Mouse (Mus musculus) midbrain, embryonic 16.5 days (tissue): ENCODE data around the gene Dpm2. TPM values are rescaled to one million over a fixed set of nuclear protein-coding genes. Genes with fewer than 3 reads are reported as not detected.

Experiments used
- ATAC-seq: fragments of 200-750 bp; cut with Nextera tagmentation; 2 replicates; pipeline ENCODE4 v1.8.0; 2017; ENCODE audit warnings: moderate TSS enrichment
- H3K27ac ChIP-seq: fragments of 300-500 bp; sonication (generic); 2 replicates; pipeline ENCODE4 v1.5.1; 2014; ENCODE audit warnings: mild to moderate bottlenecking, low read length, mixed read lengths
- H3K27me3 ChIP-seq: fragments of 300-500 bp; sonication (generic); 2 replicates; pipeline ENCODE4 v1.6.1; 2014; ENCODE audit warnings: low read depth, low read length, mixed read lengths; ENCODE audit not compliant: control insufficient read depth, insufficient read depth
- H3K36me3 ChIP-seq: fragments of 300-500 bp; sonication (generic); 2 replicates; pipeline ENCODE4 v1.6.1; 2014; ENCODE audit warnings: mild to moderate bottlenecking, low read length, moderate library complexity, mixed read lengths; ENCODE audit not compliant: control insufficient read depth, insufficient read depth
- H3K4me1 ChIP-seq: fragments of 300-500 bp; sonication (generic); 2 replicates; pipeline ENCODE4 v1.6.1; 2014; ENCODE audit warnings: mild to moderate bottlenecking, low read length, mixed read lengths; ENCODE audit not compliant: control insufficient read depth, insufficient read depth
- H3K4me2 ChIP-seq: fragments of 300-500 bp; sonication (generic); 2 replicates; pipeline ENCODE4 v1.6.1; 2014; ENCODE audit warnings: mild to moderate bottlenecking, low read length, mixed read lengths
- H3K4me3 ChIP-seq: fragments of 300-500 bp; sonication (generic); 2 replicates; pipeline ENCODE4 v1.5.1; 2014; ENCODE audit warnings: low read depth, mild to moderate bottlenecking, low read length, moderate library complexity, mixed read lengths
- H3K9ac ChIP-seq: fragments of 300-500 bp; sonication (generic); 2 replicates; pipeline ENCODE4 v1.6.1; 2014; ENCODE audit warnings: low read depth, low read length, mixed read lengths
- H3K9me3 ChIP-seq: fragments of 300-500 bp; sonication (generic); replicated peaks from 2 replicates; pipeline ENCODE4 v1.6.1; 2014; ENCODE audit warnings: mild to moderate bottlenecking, low read length, mixed read lengths; ENCODE audit not compliant: control insufficient read depth, poor library complexity, severe bottlenecking
- WGBS: fragments of 180-500 bp; shearing (Covaris S2); extraction: QIAGEN DNeasy Blood & Tissue Kit; methylation state at CpG from one replicate; pipeline ENCODE4 v1.1.7; 2014; 5-methylcytosine and 5-hydroxymethylcytosine counted together
- polyA plus RNA-seq: library from polyadenylated mRNA; unstranded; fragments of >200 nt; fragmentation: Nextera tagmentation; extraction: Ambion mirVana; gene quantifications from 2 replicates; pipeline ENCODE4 v1.2.1, GENCODE M21; 2015

Gene Dpm2
- polyA plus RNA-seq, 1 experiment from 2014 or later = 136 TPM

GRCm38 (mm10) chr2:32586871-32587351 is 16.3 kb downstream of the Dpm2 start, which contains the start of gene St6galnac4:
Gene St6galnac4 (plus strand): TSS chr2:32587095.
- H3K4me3 ChIP-seq = peak within 1 kb of the TSS; percentile 63
- H3K4me2 ChIP-seq = peak within 1 kb of the TSS; percentile 66
- WGBS = under 1% methylated on average over 38 of the region's 38 CpGs
- H3K9me3 ChIP-seq = no peaks in the 10 kb centered on the region
- no peaks in the 10 kb centered on the region for H3K27me3 ChIP-seq
- no peaks in the 10 kb centered on the region for H3K36me3 ChIP-seq
- H3K4me1 ChIP-seq = peaks cover 16% of the 10 kb centered on the region
- peak within 1 kb of the TSS; percentile 86 for H3K9ac ChIP-seq
- ATAC-seq = peak; percentile 75
- H3K27ac ChIP-seq = peak within 1 kb of the TSS; percentile 60; the same call in 1 of the 2 replicates

- H3K4me2 ChIP-seq = peak overlapping the region; percentile 66
These were observed 17.2 kb downstream of the Dpm2 start for GRCm38 (mm10) chr2:32587731-32588321.

GRCm38 (mm10) chr2:32589213-32589795 is 18.6 kb downstream of the Dpm2 start:
- H3K27me3 ChIP-seq = no peaks in the 10 kb centered on the region
- no peak overlapping the region for H3K9ac ChIP-seq
- H3K4me3 ChIP-seq = no peak overlapping the region
- 71% methylated on average over 11 of the region's 11 CpGs for WGBS
- H3K27ac ChIP-seq = no peak overlapping the region
- ATAC-seq = no peak
- H3K4me2 ChIP-seq = no peak overlapping the region
- peaks cover 13% of the 10 kb centered on the region for H3K4me1 ChIP-seq
- H3K9me3 ChIP-seq = no peaks in the 10 kb centered on the region
- 0 out of 2 replicates have a peak, but pooled peaks cover 6% of the 10 kb centered on the region for H3K36me3 ChIP-seq

More at GRCm38 (mm10) chr2:32587731-32588321, 17.2 kb downstream of the Dpm2 start:
- Histone ChIP-seq H3K27me3 (no peaks in the 10 kb centered on the region), H3K9ac (peak overlapping the region; percentile 86; the same call in 1 of the 2 replicates), H3K4me3 (peak overlapping the region; percentile 63), H3K36me3 (no peaks in the 10 kb centered on the region), H3K4me1 (peaks cover 15% of the 10 kb centered on the region), H3K27ac (no peak overlapping the region), H3K9me3 (no peaks in the 10 kb centered on the region)
- WGBS = 50% methylated on average over 9 of the region's 9 CpGs
- no peak for ATAC-seq

GRCm38 (mm10) chr2:32590224-32590623 is 19.6 kb downstream of the Dpm2 start:
- Histone ChIP-seq H3K4me1 (peaks cover 13% of the 10 kb centered on the region), H3K27ac (no peak overlapping the region), H3K36me3 (peaks cover 9% of the 10 kb centered on the region), H3K27me3 (no peaks in the 10 kb centered on the region), H3K4me3 (no peak overlapping the region), H3K9ac (no peak overlapping the region), H3K4me2 (no peak overlapping the region), H3K9me3 (no peaks in the 10 kb centered on the region)
- 86% methylated on average over 10 of the region's 10 CpGs for WGBS
- no peak for ATAC-seq

- peaks cover 13% of the 10 kb centered on the region for H3K4me1 ChIP-seq
- H3K36me3 ChIP-seq = peaks cover 9% of the 10 kb centered on the region
- H3K27ac ChIP-seq = no peak overlapping the region
- no peaks in the 10 kb centered on the region for H3K9me3 ChIP-seq
- no peak for ATAC-seq
- no peak overlapping the region for H3K4me2 ChIP-seq
- H3K9ac ChIP-seq = no peak overlapping the region
- 77% methylated on average over 6 of the region's 6 CpGs for WGBS
- H3K27me3 ChIP-seq = no peaks in the 10 kb centered on the region
- H3K4me3 ChIP-seq = no peak overlapping the region
These were observed 20.6 kb downstream of the Dpm2 start for GRCm38 (mm10) chr2:32591249-32591648.

- Histone ChIP-seq H3K9me3 (no peaks in the 10 kb centered on the region), H3K27me3 (no peaks in the 10 kb centered on the region), H3K4me3 (no peak overlapping the region), H3K4me2 (no peak overlapping the region), H3K27ac (no peak overlapping the region), H3K9ac (no peak overlapping the region), H3K36me3 (peaks cover 9% of the 10 kb centered on the region), H3K4me1 (no peaks in the 10 kb centered on the region)
- ATAC-seq = no peak
- WGBS = 76% methylated on average over 13 of the region's 13 CpGs
These were observed 26.1 kb downstream of the Dpm2 start for GRCm38 (mm10) chr2:32596725-32597124.

GRCm38 (mm10) chr2:32597248-32597647 is 26.6 kb downstream of the Dpm2 start:
- H3K27me3 ChIP-seq = no peaks in the 10 kb centered on the region
- H3K27ac ChIP-seq = no peak overlapping the region
- H3K4me2 ChIP-seq = no peak overlapping the region
- H3K9ac ChIP-seq = no peak overlapping the region
- H3K36me3 ChIP-seq = peaks cover 9% of the 10 kb centered on the region
- no peaks in the 10 kb centered on the region for H3K9me3 ChIP-seq
- 90% methylated on average over 5 of the region's 5 CpGs for WGBS
- no peaks in the 10 kb centered on the region for H3K4me1 ChIP-seq
- no peak for ATAC-seq
- H3K4me3 ChIP-seq = no peak overlapping the region

GRCm38 (mm10) chr2:32597699-32598098 is 27.0 kb downstream of the Dpm2 start:
- Histone ChIP-seq H3K36me3 (peaks cover 9% of the 10 kb centered on the region), H3K9ac (no peak overlapping the region), H3K4me2 (no peak overlapping the region), H3K27me3 (no peaks in the 10 kb centered on the region), H3K27ac (no peak overlapping the region), H3K4me1 (no peaks in the 10 kb centered on the region), H3K4me3 (no peak overlapping the region), H3K9me3 (no peaks in the 10 kb centered on the region)
- no peak for ATAC-seq
- WGBS = 91% methylated on average over 5 of the region's 5 CpGs

- Histone ChIP-seq H3K36me3 (peaks cover 9% of the 10 kb centered on the region), H3K4me2 (no peak overlapping the region), H3K4me3 (no peak overlapping the region), H3K27ac (no peak overlapping the region), H3K9ac (no peak overlapping the region), H3K9me3 (no peaks in the 10 kb centered on the region), H3K4me1 (no peaks in the 10 kb centered on the region), H3K27me3 (no peaks in the 10 kb centered on the region)
- ATAC-seq = no peak
- 90% methylated on average over 8 of the region's 8 CpGs for WGBS
These were observed 27.8 kb downstream of the Dpm2 start for GRCm38 (mm10) chr2:32598506-32598905.
